ENCODE assay signal across 12 mouse cellular contexts in genomic region chr3:34795984-34796266, GRCm38 (mm10).
DNase-seq lines count a peak whose midpoint lies in the region; ATAC-seq and TF ChIP-seq lines count a peak whose summit lies in the region.
"Had no signal": no experiment of that assay in that cellular context is flagged by ENCODE, and none has a peak within 500 bp of the region (broad histone marks: within the 10 kb centered on the region; RNA-seq: fewer than 3 reads in every experiment).

No protein-coding gene starts in this region.

- intact Hi-C loops in heart, adult 2 months (cut with DNase I), result no loop called here

- peaks cover 8% of the 10 kb centered on the region for H3K27me3 ChIP-seq in heart, embryonic 12.5 days (replicated peaks)
- H3K27me3 ChIP-seq in heart, adult 2 months (ENCODE audit: control insufficient read depth, insufficient read depth, low read length), result no peaks in the 10 kb centered on the region
- peaks cover 4% of the 10 kb centered on the region; the same call in 1 of the 2 replicates for H3K27me3 ChIP-seq in E14TG2a.4 (ENCODE audit: insufficient read depth, low read length)
- no peaks in the 10 kb centered on the region for H3K27me3 ChIP-seq in forebrain, embryonic 16.5 days (replicated peaks; ENCODE audit: control insufficient read depth, insufficient read depth, low read length)
- H3K27me3 ChIP-seq in liver, embryonic 13.5 days, result 0 out of 2 replicates have a peak, but pooled peaks cover 4% of the 10 kb centered on the region

- no peak for TF ChIP-seq CTCF in heart, adult 2 months (IDR thresholded peaks at IDR 0.05)
- no peak for TF ChIP-seq CTCF in E14TG2a.4 (conservative IDR thresholded peaks at IDR 0.05; ENCODE audit: low read length)

- peaks cover 10% of the 10 kb centered on the region; the same call in 1 of the 2 replicates for H3K4me1 ChIP-seq in heart, embryonic 12.5 days (replicated peaks)
- H3K4me1 ChIP-seq in heart, adult 2 months (ENCODE audit: control insufficient read depth, insufficient read depth, low read length), result no peaks in the 10 kb centered on the region
- H3K4me1 ChIP-seq in E14TG2a.4 (replicated peaks; ENCODE audit: low read depth, low read length), result peaks cover 31% of the 10 kb centered on the region
- H3K4me1 ChIP-seq in forebrain, embryonic 16.5 days (replicated peaks; ENCODE audit: control insufficient read depth, insufficient read depth, low read length), result peaks cover 9% of the 10 kb centered on the region
- H3K4me1 ChIP-seq in liver, embryonic 13.5 days (replicated peaks), result no peaks in the 10 kb centered on the region

- peak overlapping the region; percentile 44 for H3K4me3 ChIP-seq in heart, embryonic 12.5 days
- no peak overlapping the region for H3K4me3 ChIP-seq in heart, adult 2 months
- H3K4me3 ChIP-seq in E14TG2a.4 (replicated peaks; ENCODE audit: low read length), result peak overlapping the region; percentile 60
- peak overlapping the region; percentile 39 for H3K4me3 ChIP-seq in forebrain, embryonic 16.5 days (replicated peaks; ENCODE audit: low read length)
- H3K4me3 ChIP-seq in liver, embryonic 13.5 days (replicated peaks), result no peak overlapping the region

- H3K9ac ChIP-seq in heart, embryonic 12.5 days, result 0 out of 2 replicates have a peak overlapping the region, but pooled peaks have one; percentile 50
- no peak overlapping the region for H3K9ac ChIP-seq in heart, adult 2 months (ENCODE audit: low read depth, low read length)
- H3K9ac ChIP-seq in forebrain, embryonic 16.5 days (replicated peaks; ENCODE audit: low read depth, low read length), result peak overlapping the region; percentile 35; the same call in 1 of the 2 replicates
- no peak overlapping the region for H3K9ac ChIP-seq in liver, embryonic 13.5 days

- no peak for DNase-seq in heart, adult 2 months
- no peak for DNase-seq in liver, embryonic 13.5 days
- no peak for DNase-seq in urinary bladder, postnatal 4 days (ENCODE audit: low spot score in 2 of 2)
- no peak for DNase-seq in layer of hippocampus, adult 9-11 months
- DNase-seq: kidney, adult 8-10 months; right cerebral cortex, postnatal 25 days; thymus, postnatal 36 days had no signal

- H3K79me2 ChIP-seq in heart, adult 2 months (replicated peaks; ENCODE audit: control insufficient read depth, insufficient read depth, low read length), result no peaks in the 10 kb centered on the region

- H3K36me3 ChIP-seq in heart, embryonic 12.5 days, result no peaks in the 10 kb centered on the region
- no peaks in the 10 kb centered on the region for H3K36me3 ChIP-seq in heart, adult 2 months (ENCODE audit: control insufficient read depth, insufficient read depth, low read length)
- no peaks in the 10 kb centered on the region for H3K36me3 ChIP-seq in E14TG2a.4 (ENCODE audit: insufficient read depth, low read length)
- no peaks in the 10 kb centered on the region for H3K36me3 ChIP-seq in forebrain, embryonic 16.5 days (ENCODE audit: control insufficient read depth, insufficient read depth)
- no peaks in the 10 kb centered on the region for H3K36me3 ChIP-seq in liver, embryonic 13.5 days

- WGBS in heart, embryonic 12.5 days, result 12% methylated on average over 5 of the region's 5 CpGs
- 13% methylated on average over 5 of the region's 5 CpGs for WGBS in heart, adult 2 months
- 10% methylated on average over 5 of the region's 5 CpGs for WGBS in forebrain, embryonic 16.5 days
- WGBS in liver, embryonic 13.5 days (ENCODE audit: insufficient replicate concordance), result 12% methylated on average over 5 of the region's 5 CpGs

- peak overlapping the region; percentile 72 for H3K4me2 ChIP-seq in heart, embryonic 12.5 days
- H3K4me2 ChIP-seq in forebrain, embryonic 16.5 days (ENCODE audit: low read length), result peak overlapping the region; percentile 62
- H3K4me2 ChIP-seq in liver, embryonic 13.5 days, result peak overlapping the region; percentile 29; the same call in 1 of the 2 replicates

- no peak overlapping the region for H3K27ac ChIP-seq in heart, embryonic 12.5 days (ENCODE audit: poor library complexity, severe bottlenecking)
- no peak overlapping the region for H3K27ac ChIP-seq in heart, adult 2 months
- no peak overlapping the region for H3K27ac ChIP-seq in forebrain, embryonic 16.5 days (ENCODE audit: low read length)
- H3K27ac ChIP-seq in liver, embryonic 13.5 days, result no peak overlapping the region

- no peak for TF ChIP-seq EP300 in heart, adult 2 months (IDR thresholded peaks at IDR 0.05; ENCODE audit: insufficient read depth, low read depth, low read length)

- no peaks in the 10 kb centered on the region for H3K9me3 ChIP-seq in heart, embryonic 12.5 days (replicated peaks)
- H3K9me3 ChIP-seq in E14TG2a.4 (ENCODE audit: low read length), result no peaks in the 10 kb centered on the region
- no peaks in the 10 kb centered on the region for H3K9me3 ChIP-seq in forebrain, embryonic 16.5 days (ENCODE audit: control insufficient read depth, low read length)
- no peaks in the 10 kb centered on the region for H3K9me3 ChIP-seq in liver, embryonic 13.5 days (replicated peaks)

- ATAC-seq in heart, embryonic 12.5 days (ENCODE audit: insufficient number of reproducible peaks, low FRiP score), result no peak
- ATAC-seq in forebrain, embryonic 16.5 days, result no peak
- ATAC-seq in liver, embryonic 13.5 days (ENCODE audit: low read depth), result no peak
- ATAC-seq in inflammation-experienced regulatory T-cells, adult 6 months, result no peak
- ATAC-seq: activated CD4-positive, CD25-positive, alpha-beta regulatory T cell, adult 4 months had no signal

- no peak for TF ChIP-seq POLR2A in heart, adult 2 months (IDR thresholded peaks at IDR 0.05; ENCODE audit: insufficient read depth, low read depth, low read length)

Comparison
In these comparisons a context has a peak if more than half of its experiments do, and no peak if none do; other contexts are left out.
1. H3K4me3 ChIP-seq: peak in heart, embryonic 12.5 days (single experiment), E14TG2a.4 (single experiment) and forebrain, embryonic 16.5 days (single experiment); none in heart, adult 2 months (single experiment) and liver, embryonic 13.5 days (single experiment).
2. H3K9ac ChIP-seq: peak in heart, embryonic 12.5 days (single experiment) and forebrain, embryonic 16.5 days (single experiment); none in heart, adult 2 months (single experiment) and liver, embryonic 13.5 days (single experiment).
3. Peak in every context shown above with its lines, with median percentiles within 50 percentile points of each other: H3K4me2 ChIP-seq.